Mouse (Mus musculus): ENCODE results near the gene Ccnt1.
A peak's percentile ranks its signal among the peaks of the same experiment; 100 is the strongest.
"Not testable (repeated sequence)": the region's sequence is repeated elsewhere in the genome, so short reads cannot be mapped to it uniquely, and the experiment has no call there.

Ccnt1 gene

GRCm38 (mm10) chr15:98537923-98538322 is 32.8 kb downstream of the Ccnt1 start:
- no peak for DNase-seq

GRCm38 (mm10) chr15:98536828-98537510 is 33.8 kb downstream of the Ccnt1 start:
- DNase-seq: no peak

- DNase-seq: no peak
Measured at GRCm38 (mm10) chr15:98535921-98536320, 34.8 kb downstream of the Ccnt1 start.

GRCm38 (mm10) chr15:98533881-98534627 is 36.7 kb downstream of the Ccnt1 start, which contains the start of gene Kansl2:
Gene Kansl2, minus strand, starts transcription at chr15:98534264.
- peak; percentile 99 for DNase-seq

- peak; percentile 23 for DNase-seq
Measured at GRCm38 (mm10) chr15:98533035-98533531, 37.6 kb downstream of the Ccnt1 start.

- DNase-seq: no peak
Measured at GRCm38 (mm10) chr15:98532281-98532680, 38.4 kb downstream of the Ccnt1 start.

GRCm38 (mm10) chr15:98528066-98528563 is 42.6 kb downstream of the Ccnt1 start:
- no peak for DNase-seq

GRCm38 (mm10) chr15:98527056-98527771 is 43.5 kb downstream of the Ccnt1 start:
- no peak for DNase-seq

- DNase-seq: no peak
Measured at GRCm38 (mm10) chr15:98526057-98526456, 44.7 kb downstream of the Ccnt1 start.

GRCm38 (mm10) chr15:98521245-98521644 is 49.5 kb downstream of the Ccnt1 start:
- no peak for DNase-seq

GRCm38 (mm10) chr15:98517380-98518355 is 53.1 kb downstream of the Ccnt1 start:
- peak; percentile 45 for DNase-seq

- DNase-seq: not testable (repeated sequence)
Measured at GRCm38 (mm10) chr15:98514845-98515244, 55.9 kb downstream of the Ccnt1 start.

- no peak for DNase-seq
Measured at GRCm38 (mm10) chr15:98514146-98514545, 56.6 kb downstream of the Ccnt1 start.

- DNase-seq: not testable (repeated sequence)
Measured at GRCm38 (mm10) chr15:98513676-98514075, 57.0 kb downstream of the Ccnt1 start.

GRCm38 (mm10) chr15:98512799-98513321 is 57.9 kb downstream of the Ccnt1 start:
- DNase-seq: peak; percentile 49

- no peak for DNase-seq
Measured at GRCm38 (mm10) chr15:98512232-98512631, 58.5 kb downstream of the Ccnt1 start.

GRCm38 (mm10) chr15:98511386-98511928 is 59.3 kb downstream of the Ccnt1 start:
- DNase-seq: no peak

- peak; percentile 47 for DNase-seq
Measured at GRCm38 (mm10) chr15:98510438-98511385, 60.0 kb downstream of the Ccnt1 start.

GRCm38 (mm10) chr15:98509387-98509786 is 61.3 kb downstream of the Ccnt1 start:
- no peak for DNase-seq

- DNase-seq: no peak
Measured at GRCm38 (mm10) chr15:98507321-98507720, 63.4 kb downstream of the Ccnt1 start.
